Mouse (Mus musculus): Measurements from ENCODE around the gene Apon. TPM values are rescaled to one million over a fixed set of nuclear protein-coding genes. Genes with fewer than 3 reads are reported as not detected.

The Apon gene
- polyA plus RNA-seq (2012; rRNA removed): 0.38 and 0.45 TPM in 2 replicates

DNA sequence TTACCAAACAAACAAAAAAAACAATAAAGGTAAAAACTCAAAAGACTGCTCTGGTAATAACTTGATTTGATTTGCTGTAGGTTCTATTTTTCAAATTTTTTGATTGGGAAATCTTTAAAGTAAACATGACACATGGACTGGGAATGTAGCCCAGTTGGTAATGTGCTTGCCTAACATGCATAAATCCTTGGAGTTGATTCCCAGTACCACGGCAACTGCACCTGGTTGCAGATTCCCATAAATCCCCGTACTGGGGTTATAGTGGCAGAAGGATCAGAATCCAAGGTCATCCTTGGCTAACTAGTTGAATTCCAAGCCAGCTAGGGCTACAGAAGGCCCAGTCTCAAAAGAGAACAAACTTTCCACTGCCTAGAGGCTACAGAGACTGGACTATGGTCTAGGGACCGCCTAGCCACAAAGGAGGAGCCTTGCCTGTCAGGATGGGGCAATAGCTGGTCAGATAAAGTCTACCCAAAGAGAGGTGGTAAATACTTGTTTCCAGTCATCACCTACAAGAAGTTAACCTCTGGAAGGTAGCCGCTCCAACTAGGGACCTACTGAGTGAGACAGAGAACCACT is at the start of gene Apon:
Apon (plus strand) TSS at position 420 of the 579 bp plus-strand sequence.

DNA sequence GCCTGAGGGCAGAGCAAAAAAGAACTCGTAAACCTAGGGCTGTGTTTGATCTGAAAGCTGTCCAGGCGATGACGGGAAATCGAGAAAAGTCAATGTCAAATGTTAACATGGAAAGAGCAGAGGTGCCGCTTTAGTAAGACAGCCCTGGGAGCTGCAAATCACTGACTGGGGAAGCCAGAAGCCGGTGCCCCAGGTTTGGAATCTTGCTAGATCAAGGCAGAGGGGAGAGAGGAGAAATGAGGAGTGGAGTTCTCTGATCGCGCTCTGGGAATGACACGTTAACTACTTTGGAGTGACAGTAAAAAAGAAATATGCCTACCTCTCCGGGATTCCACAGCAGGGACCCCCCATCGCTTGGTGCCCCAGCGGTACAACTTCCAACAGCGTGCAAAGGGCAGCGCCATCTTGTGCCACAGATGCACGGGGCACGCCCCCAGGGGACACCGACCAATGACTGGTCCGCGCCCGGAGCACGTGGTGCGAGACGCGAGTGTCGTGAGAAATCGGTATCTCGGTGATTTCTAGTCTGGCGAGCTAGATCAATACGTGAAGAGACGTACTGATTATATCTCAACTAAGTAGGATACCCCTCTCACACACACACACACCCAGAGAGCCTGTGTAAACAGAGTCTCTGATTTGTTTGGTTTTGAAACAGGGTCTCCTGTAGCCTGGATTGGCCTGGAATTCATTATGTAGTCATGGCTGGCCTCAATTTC is 42.3 kb upstream of the Apon start, which contains the start of gene Spryd4:
Spryd4 (minus strand) TSS at position 418 of the 719 bp plus-strand sequence.

DNA sequence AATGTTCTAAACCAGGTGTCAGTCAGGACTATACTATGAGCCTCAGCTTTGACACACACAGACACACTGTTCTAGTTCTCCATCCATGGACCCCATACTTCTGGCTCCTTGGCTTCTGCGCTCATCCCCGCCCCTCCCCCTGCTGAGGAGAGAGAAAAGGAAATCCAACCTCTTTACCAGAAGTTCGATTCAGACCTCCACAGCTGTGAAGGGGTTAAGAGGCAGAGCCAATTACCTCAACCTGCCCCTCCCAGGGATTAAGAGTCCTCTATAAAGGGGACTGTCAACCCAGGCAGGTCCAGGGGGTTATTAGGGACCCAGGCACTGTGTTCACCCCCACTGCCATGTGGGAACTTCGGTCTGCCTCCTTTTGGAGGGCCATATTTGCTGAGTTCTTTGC is 28.4 kb upstream of the Apon start, which contains the start of gene Mip:
Mip (plus strand) TSS at position 301 of the 400 bp plus-strand sequence.

DNA sequence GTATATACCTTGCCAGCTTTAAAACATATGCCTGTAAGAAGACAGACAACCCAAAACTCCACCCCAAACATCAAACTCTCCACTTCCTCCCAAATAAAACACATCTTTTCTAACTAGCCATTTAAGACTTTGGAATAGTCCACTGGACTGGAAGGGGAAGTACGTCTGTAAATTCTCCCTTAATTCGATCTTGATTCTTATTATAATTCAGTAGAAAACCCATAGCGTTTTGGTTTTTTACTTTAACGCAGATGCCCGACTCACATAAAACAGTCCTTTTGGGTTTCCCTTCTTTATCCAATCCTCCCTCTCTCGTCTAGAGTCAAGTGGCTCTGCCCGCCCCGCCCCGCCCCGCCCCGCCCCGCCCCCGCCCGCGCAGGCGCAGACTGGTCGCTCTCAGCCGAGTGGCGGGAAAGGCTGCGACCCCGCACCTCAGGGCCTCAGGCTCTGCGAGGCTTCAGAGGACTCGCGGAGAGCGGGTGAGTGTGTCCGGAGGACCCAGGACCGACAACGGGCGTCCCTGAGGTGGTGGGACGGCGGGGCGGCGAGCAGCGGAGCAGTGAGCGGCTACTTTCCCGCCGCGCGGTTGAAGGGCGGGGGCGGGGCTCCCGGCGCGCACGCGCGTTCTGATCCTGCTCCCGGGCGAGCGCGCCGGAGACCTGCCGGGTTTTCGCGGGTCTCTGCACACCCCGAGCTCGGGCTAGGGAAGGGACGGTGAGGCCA is 22.0 kb upstream of the Apon start, which contains the start of gene Timeless:
Timeless (plus strand) TSS at position 369 of the 723 bp plus-strand sequence.

DNA sequence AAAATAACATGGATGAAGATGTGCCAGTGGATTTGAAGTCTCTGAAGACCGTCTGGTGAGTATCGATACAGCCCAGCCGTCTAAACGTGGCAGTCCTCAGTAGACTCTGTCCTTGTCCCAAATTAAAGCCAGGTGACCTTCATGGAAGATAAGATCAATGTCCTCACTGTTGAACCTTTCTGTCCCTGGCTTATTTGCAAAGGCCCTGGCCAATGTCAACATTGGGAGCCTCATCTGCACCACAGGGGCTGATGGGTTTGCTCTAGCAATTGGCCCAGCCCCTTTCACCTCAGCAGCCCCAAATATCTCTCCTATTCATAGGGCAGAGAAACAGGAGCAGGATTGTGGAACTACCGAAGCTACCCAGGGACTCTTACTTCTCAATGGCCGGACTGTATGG is 14.5 kb downstream of the Apon start, which contains the start of gene Apof:
Apof (plus strand) TSS at position 301 of the 400 bp plus-strand sequence.

DNA sequence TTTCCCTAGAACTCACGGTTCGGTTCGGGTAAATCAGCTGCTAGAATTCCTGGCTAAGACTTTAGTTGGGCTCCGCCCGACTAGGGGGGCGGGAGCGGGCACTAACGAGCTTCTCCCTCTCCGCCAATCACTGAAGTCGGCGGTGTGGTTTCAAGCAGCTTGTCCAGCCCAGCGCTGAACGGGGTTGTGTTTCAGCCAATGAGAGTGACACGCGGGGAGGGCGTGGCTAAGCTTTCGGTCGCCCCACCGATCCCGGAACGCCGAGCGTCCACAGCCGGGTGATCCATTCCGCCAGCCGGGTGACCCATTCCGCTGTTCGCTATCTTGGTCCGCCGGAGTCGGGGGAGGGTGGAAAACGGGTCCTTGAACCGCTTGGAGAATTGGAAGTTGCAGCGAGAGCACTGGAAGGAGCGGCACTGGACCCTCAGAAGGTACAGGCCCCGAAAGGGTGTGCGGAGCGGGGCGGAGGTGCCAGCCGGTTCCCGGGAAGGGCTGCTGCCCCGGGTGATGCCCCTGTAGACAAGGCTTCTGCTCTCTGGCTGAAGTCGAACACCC is 16.5 kb downstream of the Apon start, which contains the start of gene Stat2:
Stat2 (plus strand) TSS at position 273 of the 555 bp plus-strand sequence.

DNA sequence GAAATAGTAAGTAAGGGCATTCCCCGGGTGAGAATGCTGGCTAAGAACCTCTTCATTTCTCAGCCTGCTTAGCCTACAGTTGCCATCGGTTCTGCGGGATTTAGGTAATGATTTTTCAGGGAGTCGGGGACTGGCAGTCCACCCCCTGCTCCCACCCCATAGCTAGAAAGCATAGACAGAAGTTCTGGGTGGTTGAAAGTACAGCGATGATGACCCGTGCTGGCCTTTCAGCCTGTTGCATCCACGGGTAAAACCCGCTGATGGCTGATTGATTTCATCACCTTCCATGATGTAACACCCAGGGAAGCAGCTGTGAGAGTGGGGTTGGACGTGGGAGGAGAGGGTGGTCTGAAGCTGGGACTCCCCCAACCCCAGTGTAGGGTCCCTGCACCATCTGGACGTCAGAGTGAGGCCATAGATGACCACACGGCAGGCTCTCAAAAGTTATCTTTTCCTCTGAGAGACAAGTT is 44.8 kb downstream of the Apon start, which contains the start of gene Il23a:
Il23a (minus strand) TSS at position 51 of the 470 bp plus-strand sequence.

DNA sequence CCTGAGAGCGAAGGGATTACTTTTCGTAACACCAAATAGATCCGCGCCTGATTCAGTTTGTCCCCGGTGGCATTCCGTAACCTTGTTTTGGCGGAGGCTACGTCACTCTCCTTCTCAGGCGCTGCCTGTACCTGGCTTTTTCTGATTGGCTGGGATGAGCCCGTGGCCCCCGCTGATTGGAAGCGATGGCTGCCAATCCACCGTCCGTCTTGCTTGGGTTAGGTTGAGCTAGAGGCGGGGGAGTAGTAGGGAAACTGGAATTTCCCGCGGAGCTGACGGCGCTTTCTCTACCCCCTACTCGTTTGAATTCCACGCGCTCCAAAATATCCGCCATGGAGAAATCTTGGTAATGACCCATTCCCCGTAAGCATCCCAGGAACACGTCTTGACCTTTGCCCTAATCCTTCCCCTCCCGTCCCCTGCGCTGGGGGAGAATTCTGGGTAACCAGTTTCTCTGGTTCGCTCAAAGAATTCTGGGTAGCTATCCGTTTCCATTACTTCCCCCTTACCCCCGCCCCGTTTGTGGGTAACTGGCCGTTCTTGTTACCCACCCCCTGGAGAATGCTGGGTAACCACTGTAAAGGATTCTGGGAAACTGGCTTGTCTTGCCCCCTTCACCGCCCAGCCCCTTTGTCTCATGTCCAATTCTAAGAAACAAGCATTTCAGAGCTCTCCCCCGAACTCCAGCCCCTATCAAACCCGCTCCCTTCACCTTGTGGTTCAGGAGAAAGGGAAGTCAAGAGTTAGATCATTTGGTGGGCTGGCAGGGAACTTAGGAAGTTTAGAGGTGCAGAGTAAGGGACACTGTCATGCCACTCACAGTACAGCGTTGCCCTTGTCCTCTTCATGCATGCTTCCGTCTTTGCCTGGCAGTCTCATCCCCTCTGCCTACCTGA is 49.5 kb downstream of the Apon start, which contains the start of gene Pan2:
Pan2 (plus strand) TSS at position 210 of the 896 bp plus-strand sequence.

Other genes with a start within 250 kb of the Apon start
- gene Hsd17b6, start 246.5 kb upstream of the Apon start, polyA plus RNA-seq (2012; rRNA removed): not detected in 2 replicates
- gene Prim1, start 238.9 kb upstream of the Apon start, polyA plus RNA-seq (2012; rRNA removed): 39.1 and 45.7 TPM in 2 replicates
- 532 and 550 TPM in 2 replicates for gene Naca, start 218.5 kb upstream of the Apon start, polyA plus RNA-seq (2012; rRNA removed)
- 77.7 and 83.0 TPM in 2 replicates for gene Ptges3, start 195.1 kb upstream of the Apon start, polyA plus RNA-seq (2012; rRNA removed)
- 1,340 and 1,417 TPM in 2 replicates for gene Atp5b, start 170.8 kb upstream of the Apon start, polyA plus RNA-seq (2012; rRNA removed)
- 34.0 and 36.0 TPM in 2 replicates for gene Baz2a, start 162.5 kb upstream of the Apon start, polyA plus RNA-seq (2012; rRNA removed)
- gene Rbms2, start 73.8 kb upstream of the Apon start, polyA plus RNA-seq (2012; rRNA removed): 28.0 and 39.8 TPM in 2 replicates
- 3.6 and 4.0 TPM in 2 replicates for gene Gls2, start 59.6 kb upstream of the Apon start, polyA plus RNA-seq (2012; rRNA removed)
- 13.6 and 15.5 TPM in 2 replicates for gene Spryd4, start 42.3 kb upstream of the Apon start, polyA plus RNA-seq (2012; rRNA removed)
- 0.23 and 0.26 TPM in 2 replicates for gene Mip, start 28.3 kb upstream of the Apon start, polyA plus RNA-seq (2012; rRNA removed)
- 18.3 and 20.5 TPM in 2 replicates for gene Timeless, start 22.0 kb upstream of the Apon start, polyA plus RNA-seq (2012; rRNA removed)
- gene Apof, start 14.6 kb downstream of the Apon start, polyA plus RNA-seq (2012; rRNA removed): not detected in 2 replicates
- gene Stat2, start 16.5 kb downstream of the Apon start, polyA plus RNA-seq (2012; rRNA removed): 30.6 and 34.3 TPM in 2 replicates
- 0.10 and 0.14 TPM in 2 replicates for gene Il23a, start 44.7 kb downstream of the Apon start, polyA plus RNA-seq (2012; rRNA removed)
- gene Pan2, start 49.2 kb downstream of the Apon start, polyA plus RNA-seq (2012; rRNA removed): 44.2 and 45.9 TPM in 2 replicates
- gene Cnpy2, start 68.4 kb downstream of the Apon start, polyA plus RNA-seq (2012; rRNA removed): 110 and 127 TPM in 2 replicates
- 172 and 176 TPM in 2 replicates for gene Cs, start 83.6 kb downstream of the Apon start, polyA plus RNA-seq (2012; rRNA removed)
- gene Coq10a, start 114.9 kb downstream of the Apon start, polyA plus RNA-seq (2012; rRNA removed): 77.1 and 77.4 TPM in 2 replicates
- gene Ankrd52, start 123.0 kb downstream of the Apon start, polyA plus RNA-seq (2012; rRNA removed): 47.3 and 49.7 TPM in 2 replicates
- 0.10 and 0.28 TPM in 2 replicates for gene Slc39a5, start 147.1 kb downstream of the Apon start, polyA plus RNA-seq (2012; rRNA removed)
- 94.8 and 115 TPM in 2 replicates for gene Nabp2, start 157.4 kb downstream of the Apon start, polyA plus RNA-seq (2012; rRNA removed)
- 62.8 and 67.8 TPM in 2 replicates for gene Rnf41, start 157.6 kb downstream of the Apon start, polyA plus RNA-seq (2012; rRNA removed)
- 361 and 409 TPM in 2 replicates for gene Smarcc2, start 205.2 kb downstream of the Apon start, polyA plus RNA-seq (2012; rRNA removed)
- 1,386 and 1,494 TPM in 2 replicates for gene Myl6, start 240.0 kb downstream of the Apon start, polyA plus RNA-seq (2012; rRNA removed)
- 30.5 and 38.6 TPM in 2 replicates for gene Myl6b, start 244.6 kb downstream of the Apon start, polyA plus RNA-seq (2012; rRNA removed)